Mouse (Mus musculus) liver, embryonic 14.5 days (tissue): ENCODE data around the gene Hs3st2. TPM values are rescaled to one million over a fixed set of nuclear protein-coding genes. Genes with fewer than 3 reads are reported as not detected.
A peak's percentile ranks its signal among the peaks of the same experiment; 100 is the strongest.

Experiments
- ATAC-seq: fragments of 200-750 bp; cut with Nextera tagmentation; 2 replicates; pipeline ENCODE4 v1.8.0; 2017; ENCODE audit warnings: moderate number of reproducible peaks, mild to moderate bottlenecking, moderate library complexity; ENCODE audit not compliant: insufficient read depth
- DNase-seq, 3 experiments: peaks; one replicate each; pipeline ENCODE4 v3.0.0-alpha.2; 2012 to 2013; ENCODE audit warnings: low read depth in 3 of 3, low spot score in 3 of 3
- H3K27ac ChIP-seq: fragments of 300-500 bp; sonication (generic); 2 replicates; pipeline ENCODE4 v1.5.1; 2014; ENCODE audit warnings: moderate library complexity, mild to moderate bottlenecking, control low read depth, inconsistent platforms
- H3K27me3 ChIP-seq: fragments of 300-500 bp; sonication (generic); 2 replicates; pipeline ENCODE4 v1.6.1; 2014; ENCODE audit warnings: mild to moderate bottlenecking, low read length, moderate library complexity; ENCODE audit not compliant: control insufficient read depth, insufficient read depth
- H3K36me3 ChIP-seq: fragments of 300-500 bp; sonication (generic); replicated peaks from 2 replicates; pipeline ENCODE4 v1.6.1; 2014; ENCODE audit warnings: low read depth; ENCODE audit not compliant: control insufficient read depth, insufficient read depth
- H3K4me1 ChIP-seq, 2 experiments: fragments of 200-500 bp in 1 of 2; fragments of 300-500 bp in 1 of 2; sonication (generic) in 1 of 2; replicated peaks; 2 replicates each; pipeline ENCODE4 v1.6.1; 2012 to 2014; ENCODE audit warnings: antibody characterized with exemption in 1 of 2, inconsistent platforms in 1 of 2, low read length in 1 of 2; ENCODE audit not compliant: control insufficient read depth in 2 of 2, insufficient read depth in 2 of 2
- H3K4me2 ChIP-seq: fragments of 300-500 bp; sonication (generic); 2 replicates; pipeline ENCODE4 v1.6.1; 2014; ENCODE audit warnings: low read depth, mild to moderate bottlenecking, control low read depth, moderate library complexity
- H3K4me3 ChIP-seq, 2 experiments: fragments of 200-500 bp in 1 of 2; fragments of 300-500 bp in 1 of 2; sonication (generic) in 1 of 2; 2 replicates each; pipeline ENCODE4 v1.5.1; 2012 to 2014; ENCODE audit warnings: low read depth in 2 of 2, low read length in 2 of 2, mild to moderate bottlenecking in 2 of 2, control low read depth in 1 of 2, inconsistent platforms in 1 of 2, moderate library complexity in 1 of 2; ENCODE audit not compliant: insufficient read depth in 1 of 2
- H3K9ac ChIP-seq: fragments of 300-500 bp; sonication (generic); replicated peaks from 2 replicates; pipeline ENCODE4 v1.6.1; 2014; ENCODE audit warnings: mild to moderate bottlenecking, control low read depth, moderate library complexity
- H3K9me3 ChIP-seq: fragments of 300-500 bp; sonication (generic); 2 replicates; pipeline ENCODE4 v1.6.1; 2016; ENCODE audit warnings: low read length, mixed read lengths; ENCODE audit not compliant: control insufficient read depth
- CTCF ChIP-seq: IDR thresholded peaks from 2 replicates; pipeline ENCODE4 v1.5.1; 2016; ENCODE audit warnings: antibody characterized with exemption, low read depth, control low read depth
- EP300 ChIP-seq: IDR thresholded peaks from 2 replicates; pipeline ENCODE4 v1.6.1; 2016; ENCODE audit warnings: antibody characterized with exemption, low read depth
- WGBS: fragments of 180-500 bp; shearing (Covaris S2); extraction: QIAGEN DNeasy Blood & Tissue Kit; methylation state at CpG from one replicate; pipeline ENCODE4 v1.1.7; 2014; ENCODE audit not compliant: insufficient replicate concordance; 5-methylcytosine and 5-hydroxymethylcytosine counted together
- polyA plus RNA-seq, 2 experiments: library from polyadenylated mRNA; depleted of rRNA in 1 of 2; stranded (reverse) in 1 of 2; unstranded in 1 of 2; fragments of >200 nt; fragmentation: Nextera tagmentation in 1 of 2; extraction: Ambion mirVana in 1 of 2; gene quantifications; 2 replicates each; pipeline versions ENCODE4 v1.2.1 to v1.2.3; 2012 to 2014

Hs3st2 gene
- polyA plus RNA-seq, 2 experiments, result 0.01 TPM; not detected in 1

- Histone ChIP-seq H3K27ac (no peak overlapping the region), H3K4me1 (no peaks in the 10 kb centered on the region), H3K9ac (no peak overlapping the region), H3K4me3 (no peak overlapping the region), H3K27me3 (no peaks in the 10 kb centered on the region), H3K36me3 (no peaks in the 10 kb centered on the region), H3K9me3 (no peaks in the 10 kb centered on the region), H3K4me2 (no peak overlapping the region)
- DNase-seq (no peak), ATAC-seq (no peak)
- 14% methylated on average over 3 of the region's 3 CpGs for WGBS
- TF ChIP-seq CTCF (no peak), EP300 (no peak)
These were observed 125.1 kb downstream of the Hs3st2 start for GRCm38 (mm10) chr7:121516727-121517126.

GRCm38 (mm10) chr7:121517165-121517591, 125.5 kb downstream of the Hs3st2 start:
- 7% methylated on average over 3 of the region's 3 CpGs for WGBS

GRCm38 (mm10) chr7:121522125-121522524, 130.5 kb downstream of the Hs3st2 start:
- no peak overlapping the region for H3K27ac ChIP-seq
- DNase-seq (no peak), ATAC-seq (no peak)
- no peaks in the 10 kb centered on the region for H3K4me1 ChIP-seq
- no peak overlapping the region for H3K9ac ChIP-seq
- TF ChIP-seq CTCF (no peak), EP300 (no peak)
- no peak overlapping the region for H3K4me2 ChIP-seq
- H3K36me3 ChIP-seq, result no peaks in the 10 kb centered on the region
- no peaks in the 10 kb centered on the region for H3K9me3 ChIP-seq
- no peak overlapping the region for H3K4me3 ChIP-seq
- 53% methylated on average over 3 of the region's 3 CpGs for WGBS
- H3K27me3 ChIP-seq, result no peaks in the 10 kb centered on the region

More at GRCm38 (mm10) chr7:121517165-121517591, 125.5 kb downstream of the Hs3st2 start:
- Histone ChIP-seq H3K4me3 (no peak overlapping the region), H3K27ac (no peak overlapping the region), H3K36me3 (no peaks in the 10 kb centered on the region), H3K9me3 (no peaks in the 10 kb centered on the region), H3K9ac (no peak overlapping the region), H3K4me2 (no peak overlapping the region), H3K27me3 (no peaks in the 10 kb centered on the region), H3K4me1 (no peaks in the 10 kb centered on the region)
- peak; percentile 55; the same call in 1 of the 2 replicates for ATAC-seq
- DNase-seq, result no peak
- TF ChIP-seq EP300 (no peak), CTCF (no peak)

GRCm38 (mm10) chr7:121529023-121529422, 137.4 kb downstream of the Hs3st2 start:
- DNase-seq (no peak), ATAC-seq (no peak)
- no peak overlapping the region for H3K27ac ChIP-seq
- no peaks in the 10 kb centered on the region for H3K9me3 ChIP-seq
- H3K36me3 ChIP-seq, result no peaks in the 10 kb centered on the region
- H3K4me1 ChIP-seq, result no peaks in the 10 kb centered on the region
- no peak overlapping the region for H3K4me3 ChIP-seq
- no peaks in the 10 kb centered on the region for H3K27me3 ChIP-seq
- WGBS, result 32% methylated on average over 2 of the region's 2 CpGs
- H3K4me2 ChIP-seq, result no peak overlapping the region
- no peak overlapping the region for H3K9ac ChIP-seq
- TF ChIP-seq EP300 (no peak), CTCF (no peak)

- 66% methylated on average over 6 of the region's 6 CpGs for WGBS
- no peak for DNase-seq
These were observed 142.0 kb downstream of the Hs3st2 start for GRCm38 (mm10) chr7:121533639-121534038.

More at GRCm38 (mm10) chr7:121533639-121534038, 142.0 kb downstream of the Hs3st2 start:
- no peak for ATAC-seq
- H3K4me1 ChIP-seq, result no peaks in the 10 kb centered on the region
- no peak overlapping the region for H3K4me3 ChIP-seq
- no peak overlapping the region for H3K27ac ChIP-seq
- no peak overlapping the region for H3K4me2 ChIP-seq
- H3K36me3 ChIP-seq, result no peaks in the 10 kb centered on the region
- TF ChIP-seq EP300 (no peak), CTCF (no peak)
- no peak overlapping the region for H3K9ac ChIP-seq
- no peaks in the 10 kb centered on the region for H3K27me3 ChIP-seq
- H3K9me3 ChIP-seq, result no peaks in the 10 kb centered on the region
